Mouse (Mus musculus): ENCODE measurements around the gene Taf8.

DNA sequence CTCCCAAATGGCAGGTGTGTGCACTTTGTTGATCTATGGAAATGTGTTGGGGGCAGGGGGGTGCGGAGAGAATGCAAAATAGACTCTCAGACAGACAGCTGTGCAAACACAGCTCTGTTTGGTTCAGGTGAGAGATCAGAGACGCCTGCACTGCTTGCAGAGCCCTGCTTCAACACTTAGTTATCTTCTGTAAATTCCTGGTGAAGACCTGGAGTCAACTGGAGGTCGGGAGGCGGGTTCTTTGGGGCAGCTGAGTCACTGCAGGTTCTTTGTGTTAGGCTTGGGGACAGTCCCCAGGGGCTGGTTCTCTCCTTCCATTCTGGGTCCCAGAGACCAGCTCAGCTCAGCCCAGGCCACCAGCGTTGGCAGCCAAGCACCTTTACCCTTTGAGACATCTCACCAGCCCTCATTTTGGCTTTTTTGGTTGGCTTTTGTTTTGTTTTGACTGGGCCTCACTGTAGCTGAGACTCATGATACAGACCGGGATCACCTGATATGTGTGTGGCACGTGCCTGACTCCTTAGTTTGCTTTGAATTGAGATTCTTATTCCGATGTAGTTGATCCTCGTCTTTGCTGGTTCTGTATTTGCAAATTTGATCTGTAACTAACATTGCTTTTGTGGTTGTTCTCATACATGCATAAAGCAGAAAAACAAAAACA, 39.2 kb downstream of the Taf8 start:
- no peak for TF ChIP-seq CTCF (conservative IDR thresholded peaks at IDR 0.05; ENCODE audit: low read length)
- no peak for TF ChIP-seq NANOG (IDR thresholded peaks at IDR 0.05; ENCODE audit: borderline replicate concordance, low read length)
